Mouse (Mus musculus) heart, postnatal 25 days (tissue): ENCODE data around the gene Slc8a1. TPM values are rescaled to one million over a fixed set of nuclear protein-coding genes. Genes with fewer than 3 reads are reported as not detected.

Experiments
- DNase-seq: peaks from one replicate; pipeline ENCODE4 v3.0.0; 2022; ENCODE audit warnings: low spot score
- intact Hi-C: fragments of 180-260 bp; cut with DNase I; formaldehyde crosslinking; loops from one replicate; pipeline ENCODE4 v1.15.1; 2025
- total RNA-seq, 2 experiments: library from RNA; stranded (reverse); gene quantifications; 2 replicates each; pipeline ENCODE4 v1.2.3; 2021

Gene Slc8a1
- total RNA-seq, 2 experiments from 2014 or later, result 449 to 453 TPM

DNA sequence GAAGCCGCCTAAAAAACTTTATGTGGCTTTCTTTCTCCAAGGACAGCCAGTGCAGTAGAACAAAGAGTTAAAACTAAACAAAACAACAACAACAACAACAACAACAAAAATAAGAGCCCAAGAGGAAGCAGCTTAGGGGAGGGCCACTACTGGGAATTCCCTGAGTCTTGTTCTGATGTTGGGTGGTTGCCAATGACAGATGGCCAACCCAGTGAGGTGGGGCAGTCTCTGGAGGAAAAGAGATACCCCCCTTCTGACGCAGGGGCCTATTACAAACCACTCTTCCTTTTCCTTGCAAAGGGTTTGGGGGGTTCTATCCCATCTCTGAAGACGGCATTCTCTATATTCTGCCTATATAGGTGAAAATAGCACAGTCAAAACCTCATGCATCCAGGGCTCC lies 347.4 kb downstream of the Slc8a1 start:
- DNase-seq, result no peak
- intact Hi-C loops, result no loop called here

DNA sequence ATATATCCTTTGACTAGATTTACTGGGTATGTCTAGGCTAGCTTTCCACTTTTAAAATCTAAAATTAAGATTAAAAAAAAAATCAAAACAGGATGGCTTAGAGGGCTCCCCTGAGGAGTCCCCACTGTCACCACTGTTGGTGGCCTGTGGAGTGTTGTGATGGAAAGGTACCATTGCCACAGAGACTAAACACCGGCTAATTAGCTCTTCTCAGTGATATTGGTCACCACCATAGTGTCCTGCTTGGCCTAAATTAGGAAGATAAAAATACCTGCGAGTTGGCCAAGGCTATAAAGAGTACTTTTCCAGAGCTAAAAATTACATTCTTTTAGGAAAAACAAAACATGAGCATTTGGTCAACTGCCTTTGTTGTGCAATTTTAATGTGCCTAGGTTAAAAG lies 352.1 kb downstream of the Slc8a1 start:
- intact Hi-C loops, result no loop called here
- no peak for DNase-seq

DNA sequence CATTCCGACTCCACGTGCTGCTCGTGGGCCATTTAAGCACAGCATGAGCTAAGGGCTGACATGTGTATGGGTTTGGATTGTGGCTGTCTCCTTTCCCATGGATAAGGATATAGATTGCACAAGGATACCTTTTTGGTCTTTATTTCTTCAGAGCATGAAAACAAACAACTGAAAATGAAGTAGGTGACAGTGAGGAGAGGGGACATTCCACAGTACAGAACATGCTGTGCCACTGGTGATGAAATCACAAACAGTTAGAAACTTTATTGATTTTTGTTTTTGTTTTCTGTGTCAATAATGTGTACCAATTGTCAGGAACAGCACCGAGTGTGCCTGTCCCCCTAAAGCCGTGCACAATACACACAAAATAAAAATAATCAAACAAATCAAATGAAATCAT lies 352.7 kb downstream of the Slc8a1 start:
- intact Hi-C loops, result no loop called here
- DNase-seq, result no peak

DNA sequence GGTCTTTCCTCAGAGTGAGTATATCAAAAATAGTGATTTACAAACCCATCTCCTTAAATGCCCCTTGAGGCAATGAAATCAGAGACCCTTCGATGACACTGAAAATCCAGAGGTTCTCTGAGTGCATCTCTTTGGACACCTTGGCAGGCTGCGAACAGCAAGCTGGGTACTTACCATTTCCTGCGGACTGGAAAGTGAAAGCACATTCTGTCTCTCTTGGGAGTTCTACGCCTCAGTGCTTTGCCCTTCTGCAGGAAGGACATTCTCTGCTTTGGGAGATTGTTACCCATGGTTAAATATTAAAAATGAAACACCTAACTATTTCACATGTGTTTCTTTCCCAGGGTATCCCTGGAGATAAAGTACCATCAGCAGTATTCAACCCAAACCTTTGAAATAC lies 354.7 kb downstream of the Slc8a1 start:
- intact Hi-C loops, result no loop called here
- no peak for DNase-seq

DNA sequence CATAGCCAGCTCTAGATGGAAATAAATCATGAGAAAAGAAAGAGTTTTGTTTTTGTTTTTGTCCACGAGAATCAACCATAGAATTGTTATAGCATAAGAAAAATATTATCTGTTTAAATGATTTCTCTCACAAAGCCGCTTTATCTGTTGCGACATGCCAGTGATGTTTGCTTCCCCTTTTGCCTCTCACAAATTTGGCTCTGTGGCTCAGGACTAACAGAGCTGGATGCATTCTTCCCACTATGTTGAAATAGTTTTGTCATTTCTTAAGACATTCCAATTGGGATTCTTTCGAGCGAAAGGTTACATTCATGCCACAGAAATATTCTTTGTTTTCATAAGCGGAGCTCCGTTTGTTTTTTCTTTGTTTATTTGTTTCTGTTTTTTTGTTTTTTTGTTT lies 359.7 kb downstream of the Slc8a1 start:
- no peak for DNase-seq
- intact Hi-C loops, result no loop called here

DNA sequence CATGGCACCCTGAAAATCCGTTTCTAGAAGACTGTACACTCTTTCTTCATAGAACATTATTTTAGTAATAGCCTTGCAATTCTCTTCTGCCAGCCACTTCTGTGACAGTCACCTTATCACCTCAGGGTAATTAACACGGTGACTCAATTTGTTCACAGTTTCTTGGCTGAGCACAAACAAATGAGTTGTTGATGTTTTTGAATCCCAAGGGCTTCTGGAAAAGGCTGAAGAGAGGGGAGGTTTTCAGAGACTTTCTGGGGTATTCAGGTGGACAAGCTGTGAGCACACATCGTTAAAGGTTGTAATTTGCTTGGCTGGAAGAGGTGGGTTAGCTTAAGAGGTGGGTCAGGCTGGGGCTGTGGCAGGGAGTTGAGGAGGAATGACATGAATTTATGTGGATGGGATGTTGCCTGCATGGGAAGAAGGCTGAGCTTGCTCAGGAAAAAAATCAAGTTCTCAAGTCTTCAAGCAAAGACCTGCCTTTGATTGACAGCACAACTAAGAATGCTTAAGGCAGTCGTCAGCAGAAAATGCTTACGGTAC lies 360.3 kb downstream of the Slc8a1 start:
- DNase-seq, result no peak
- intact Hi-C loops, result no loop called here

DNA sequence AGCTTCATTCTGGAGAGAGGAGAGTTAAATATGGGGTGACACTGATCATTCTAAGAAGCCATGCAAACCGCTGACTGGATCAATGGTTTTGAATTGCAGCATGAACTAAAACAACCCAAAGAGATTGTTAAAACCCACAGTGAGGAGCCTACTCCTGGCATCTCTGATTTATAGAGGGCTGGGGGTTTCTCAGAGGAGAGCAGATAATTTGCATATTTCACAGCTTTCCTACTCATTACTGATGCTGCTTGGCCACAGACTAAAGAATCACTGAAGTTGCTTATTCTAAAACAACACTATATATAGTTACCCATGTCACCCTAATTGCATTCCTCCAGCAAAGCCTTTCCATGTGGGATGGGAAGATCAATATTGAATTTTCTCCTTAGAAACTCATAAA lies 361.0 kb downstream of the Slc8a1 start:
- no peak for DNase-seq
- intact Hi-C loops, result no loop called here

DNA sequence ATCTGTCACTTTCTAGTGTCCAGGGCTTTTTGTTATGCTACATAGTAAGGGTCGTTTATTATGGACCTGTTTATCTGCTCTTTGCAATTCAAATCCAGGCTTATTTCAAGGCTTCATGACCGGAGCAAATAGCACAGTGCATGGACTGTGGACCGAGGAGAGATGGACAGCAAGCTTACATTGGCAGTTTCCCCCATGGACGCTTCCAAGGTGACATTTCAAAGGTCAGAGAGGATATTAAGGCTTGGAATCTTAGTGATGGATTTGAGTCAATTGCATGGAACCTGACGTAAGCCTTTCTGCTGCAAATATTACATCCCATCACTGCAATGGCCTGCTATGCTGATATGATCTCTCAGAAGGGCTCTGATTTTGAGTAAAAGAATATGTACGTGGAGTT lies 362.3 kb downstream of the Slc8a1 start:
- intact Hi-C loops, result no loop called here
- no peak for DNase-seq

DNA sequence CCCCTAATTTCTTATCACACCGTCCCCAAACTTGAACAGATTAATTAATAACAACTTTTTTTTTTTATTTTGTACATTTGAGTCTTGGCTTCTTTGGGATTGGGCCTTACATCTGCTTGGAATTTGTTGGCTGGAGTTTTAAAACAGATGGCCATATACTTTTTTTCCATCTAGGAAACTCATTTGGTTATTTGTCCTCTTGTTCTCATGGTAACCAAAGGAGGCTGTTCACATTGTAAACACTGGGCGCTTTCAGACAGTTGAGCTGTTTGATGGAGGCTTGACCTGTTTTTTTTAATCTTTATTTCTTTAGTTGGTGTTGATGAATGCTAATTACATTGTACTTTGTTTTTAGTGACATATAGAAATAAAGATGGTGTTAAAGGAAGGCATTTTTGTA lies 369.1 kb downstream of the Slc8a1 start:
- intact Hi-C loops, result no loop called here
- DNase-seq, result no peak

DNA sequence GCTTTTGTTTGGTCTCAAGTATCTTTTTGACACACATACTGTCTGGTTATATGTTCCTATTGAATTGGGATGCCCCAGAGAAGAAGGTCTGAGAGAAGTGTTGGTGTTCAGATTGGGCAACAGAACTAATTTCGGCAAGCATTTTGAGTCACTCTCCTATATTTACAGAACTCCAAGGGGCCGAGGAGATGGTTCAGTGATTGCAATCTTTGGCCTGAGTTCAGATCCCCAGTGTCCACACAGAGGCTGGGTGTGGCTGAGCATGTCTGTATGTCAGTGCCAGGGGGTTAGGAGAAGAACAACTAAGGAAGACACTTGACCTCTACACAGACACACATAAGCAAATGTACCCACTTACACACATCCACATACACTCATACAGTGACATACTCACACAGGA lies 369.7 kb downstream of the Slc8a1 start:
- intact Hi-C loops, result no loop called here
- no peak for DNase-seq

DNA sequence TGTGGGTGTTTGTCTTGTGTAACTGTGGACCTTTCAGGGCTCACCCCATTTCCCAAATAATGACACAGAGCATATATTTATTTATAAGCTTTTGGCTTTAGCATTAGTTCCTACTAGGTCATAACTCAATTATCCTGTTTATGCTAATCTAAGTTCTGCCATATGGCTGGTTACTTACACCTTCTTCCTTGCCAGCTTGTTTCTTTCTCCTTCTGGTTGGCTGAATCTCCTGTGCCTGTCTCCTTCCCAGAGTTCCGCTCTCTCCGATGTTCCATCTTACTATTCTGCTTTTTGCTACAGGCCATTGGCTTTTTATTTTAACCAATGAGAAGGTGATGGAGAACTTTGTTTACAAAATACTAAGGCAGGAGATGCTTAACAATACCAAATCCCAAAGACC lies 374.8 kb downstream of the Slc8a1 start:
- DNase-seq, result no peak
- intact Hi-C loops, result no loop called here

DNA sequence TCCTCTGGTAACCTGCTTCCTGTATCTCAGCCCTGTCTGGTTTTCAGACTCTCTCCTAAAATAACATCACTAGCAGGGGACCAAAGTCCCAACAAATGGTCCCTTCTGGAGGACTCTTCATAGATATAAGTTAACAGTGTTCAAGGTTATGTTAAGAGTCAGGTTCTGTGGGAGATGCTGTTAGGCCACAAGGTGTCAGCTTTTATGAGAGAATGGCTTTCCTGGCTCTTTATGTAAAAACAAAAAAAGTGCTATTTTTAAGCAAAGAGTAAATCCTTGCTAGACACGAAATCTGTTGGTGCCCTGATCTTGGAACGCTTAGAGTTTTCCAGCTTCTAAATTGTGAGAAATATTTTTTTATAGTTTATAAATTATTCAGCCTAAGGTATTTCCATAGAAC lies 377.6 kb downstream of the Slc8a1 start:
- DNase-seq, result no peak
- intact Hi-C loops, result no loop called here

DNA sequence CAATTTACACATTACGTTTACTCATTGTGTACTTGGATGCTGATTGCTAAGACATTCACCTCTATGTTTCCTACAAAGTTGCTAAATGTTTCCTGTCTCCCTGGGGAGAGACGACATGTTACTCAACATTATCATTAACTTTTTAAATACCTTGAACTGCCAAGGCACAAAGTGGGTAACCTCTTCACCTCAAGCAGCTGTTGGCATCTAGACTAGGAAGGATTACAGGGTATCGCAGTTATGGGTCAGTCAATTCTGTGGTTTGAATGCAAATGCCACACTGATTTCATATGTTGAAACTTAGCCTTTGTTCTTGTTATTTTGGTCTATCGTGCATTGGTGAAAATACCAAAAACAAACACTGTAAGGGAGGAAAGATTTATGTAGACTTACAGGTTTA lies 378.1 kb downstream of the Slc8a1 start:
- no peak for DNase-seq

DNA sequence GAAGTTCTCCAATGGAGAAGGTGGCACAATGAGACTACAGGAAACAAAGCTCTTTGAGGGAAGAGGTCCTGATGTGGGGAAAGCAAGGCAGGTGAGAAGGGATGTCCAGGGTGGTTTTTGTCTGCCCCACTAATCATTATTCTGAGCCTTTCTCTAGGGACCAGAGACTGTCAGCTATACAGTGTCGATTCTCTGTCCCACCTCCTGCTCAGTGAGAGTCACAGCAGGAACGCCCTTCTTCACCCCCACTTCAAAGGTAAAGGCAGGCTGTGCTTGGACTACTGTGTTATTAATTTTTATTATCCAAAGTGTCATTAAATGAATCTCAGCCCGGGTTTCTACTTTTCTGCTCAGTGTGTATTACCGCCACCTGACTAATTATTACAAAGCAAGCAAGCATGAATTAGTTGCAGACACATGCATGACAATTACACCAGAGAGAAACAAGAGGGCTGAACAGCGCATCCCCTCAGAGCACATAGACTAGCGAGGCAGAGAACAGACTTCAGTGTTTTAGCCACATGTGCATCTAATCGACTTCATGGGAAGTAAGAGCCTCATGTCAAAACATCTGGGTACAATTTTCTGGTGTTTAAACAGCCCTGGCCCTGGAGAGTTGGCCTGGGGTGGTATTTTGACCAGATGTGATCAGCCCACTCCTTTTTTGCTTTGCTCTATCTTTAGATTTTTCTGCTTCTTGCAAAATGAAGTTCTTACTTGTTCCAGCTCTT lies 402.0 kb downstream of the Slc8a1 start:
- intact Hi-C loops, result no loop called here
- DNase-seq, result no peak

More for the DNA sequence above, 378.1 kb downstream of the Slc8a1 start:
- intact Hi-C loops, result no loop called here

DNA sequence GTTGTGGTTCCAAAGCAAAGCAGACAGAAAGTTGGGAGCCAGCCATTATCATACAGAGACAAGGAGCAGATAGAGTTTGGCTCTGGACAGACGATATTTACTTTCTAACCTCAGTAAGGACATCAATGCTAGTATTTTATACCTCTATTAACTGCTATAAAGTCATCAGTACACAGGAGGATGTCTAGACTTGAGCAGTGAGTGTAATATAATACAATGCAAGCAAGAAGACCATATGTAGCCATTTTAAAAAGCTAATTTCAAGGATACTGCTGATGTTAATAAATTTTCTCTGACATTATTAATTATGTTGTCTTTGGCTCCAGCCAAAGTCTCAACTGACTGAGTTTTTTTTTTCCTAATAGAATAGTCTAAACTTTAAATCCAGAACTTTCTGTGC lies 402.7 kb downstream of the Slc8a1 start:
- intact Hi-C loops, result no loop called here
- no peak for DNase-seq
